Mouse (Mus musculus) cerebellum, postnatal 14 days (tissue): ENCODE data around the gene Zfp318.

ENCODE experiments used
- DNase-seq, 2 experiments: peaks; one replicate each; pipeline ENCODE4 v3.0.0; 2021; ENCODE audit warnings: mixed read lengths in 2 of 2

Gene Zfp318

DNA sequence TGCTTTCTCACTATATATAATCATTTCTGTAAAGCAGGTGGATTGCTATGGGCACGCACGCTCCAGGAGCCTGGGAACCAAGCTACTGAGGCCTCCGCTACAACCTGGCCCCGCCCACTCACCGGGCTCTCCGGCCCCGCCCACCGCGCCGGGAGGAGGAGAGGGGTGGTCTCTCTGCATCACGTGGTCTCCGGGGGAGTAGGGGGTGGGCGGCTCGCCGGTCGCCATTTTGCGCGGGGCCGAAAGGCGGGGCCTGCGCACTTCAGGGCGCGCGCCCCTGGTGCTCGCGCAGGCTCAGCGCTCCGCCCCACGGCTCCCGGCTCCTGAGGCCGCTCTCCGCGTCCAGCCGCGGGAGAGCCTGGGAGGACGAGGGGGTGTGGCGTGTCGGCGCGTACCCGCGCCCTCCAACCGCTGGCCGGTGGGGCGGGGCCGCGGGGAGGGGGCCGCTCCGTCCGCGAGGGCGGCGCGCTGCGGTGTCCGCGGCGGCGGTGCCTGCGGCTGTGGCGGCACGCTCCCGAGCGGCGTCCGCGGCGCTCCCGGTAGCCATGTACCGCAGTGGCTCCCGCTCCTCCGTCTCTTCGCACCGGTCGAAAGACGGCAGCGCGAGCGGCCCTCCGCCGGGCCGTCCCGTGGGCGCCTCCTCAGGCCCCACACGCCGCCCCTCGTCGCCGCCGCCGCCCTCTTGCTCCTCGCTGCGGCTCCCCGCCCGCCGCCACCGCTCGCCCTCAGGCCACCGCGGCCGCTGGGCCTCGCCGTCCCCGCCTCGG lies at the start of gene Zfp318:
Gene Zfp318, plus strand, starts transcription at position 438 of the 767 bp plus-strand sequence.
- peak; percentile 97 to 98 for DNase-seq

DNA sequence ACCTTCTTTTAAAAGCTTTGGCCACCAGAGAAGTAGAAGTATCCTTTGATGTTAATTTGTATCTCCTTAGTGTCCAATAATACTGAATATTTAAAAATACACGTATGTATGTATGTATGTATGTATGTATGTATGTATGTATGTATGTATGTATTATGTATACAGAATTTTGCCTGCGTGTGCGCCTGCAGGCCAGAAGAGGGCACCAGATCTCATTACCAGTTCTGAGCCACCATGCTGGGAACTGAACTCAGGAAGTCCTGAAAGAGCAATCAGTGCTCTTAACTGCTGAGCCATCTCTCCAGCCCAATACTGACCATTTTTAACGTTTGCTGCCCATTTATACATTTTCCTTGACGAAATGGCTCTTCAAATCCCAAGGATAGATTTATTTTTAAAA lies 47.1 kb upstream of the Zfp318 start:
- peak in 1 of 2 experiments; percentile 32 for DNase-seq

DNA sequence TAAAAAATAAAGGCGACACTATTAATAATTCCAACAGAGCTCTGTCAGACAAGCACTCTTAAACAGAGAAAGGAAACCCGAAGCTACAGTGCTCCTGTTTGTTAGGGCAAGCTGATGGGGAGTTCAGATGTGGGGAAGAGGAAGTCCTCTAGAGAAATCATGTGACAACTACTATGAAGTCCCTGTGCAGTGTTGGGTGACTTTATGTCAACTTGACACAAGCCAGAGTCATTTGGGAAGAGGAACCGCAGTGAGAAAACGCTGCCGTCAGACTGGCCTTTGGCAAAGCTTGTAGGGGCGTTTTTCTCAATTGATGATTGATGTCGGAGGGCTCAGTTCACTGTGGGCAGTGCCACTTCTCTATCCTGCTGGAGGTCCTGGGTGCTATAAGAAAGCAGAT lies 42.3 kb upstream of the Zfp318 start:
- no peak for DNase-seq

DNA sequence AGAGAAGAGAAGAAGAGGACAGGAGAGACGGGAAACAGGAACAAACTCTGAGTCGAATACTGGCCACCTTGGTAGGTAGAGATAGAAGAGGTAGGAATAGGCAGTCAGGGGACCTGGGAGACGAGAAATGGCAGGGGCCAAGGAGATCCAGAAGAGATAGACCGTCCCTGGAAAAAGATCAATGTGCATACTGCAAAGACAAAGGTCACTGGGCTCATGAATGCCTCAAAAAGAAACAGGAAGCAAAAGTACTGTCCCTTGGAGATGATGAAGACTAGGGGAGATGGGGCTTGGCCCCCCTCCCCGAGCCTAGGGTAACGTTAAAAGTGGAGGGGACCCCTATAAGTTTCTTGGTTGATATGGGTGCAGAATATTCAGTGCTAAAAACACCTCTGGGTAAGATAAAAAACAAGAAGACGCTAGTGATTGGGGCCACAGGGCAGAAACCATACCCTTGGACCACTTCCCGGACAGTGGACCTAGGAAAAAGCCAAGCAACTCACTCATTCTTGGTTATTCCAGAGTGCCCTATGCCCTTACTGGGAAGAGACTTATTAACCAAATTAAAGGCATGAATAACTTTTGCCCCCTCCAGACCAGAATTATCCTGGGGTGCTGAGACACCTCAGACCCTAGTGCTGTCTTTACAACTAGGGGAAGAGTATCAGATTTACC lies 32.4 kb upstream of the Zfp318 start:
- DNase-seq, result no peak

DNA sequence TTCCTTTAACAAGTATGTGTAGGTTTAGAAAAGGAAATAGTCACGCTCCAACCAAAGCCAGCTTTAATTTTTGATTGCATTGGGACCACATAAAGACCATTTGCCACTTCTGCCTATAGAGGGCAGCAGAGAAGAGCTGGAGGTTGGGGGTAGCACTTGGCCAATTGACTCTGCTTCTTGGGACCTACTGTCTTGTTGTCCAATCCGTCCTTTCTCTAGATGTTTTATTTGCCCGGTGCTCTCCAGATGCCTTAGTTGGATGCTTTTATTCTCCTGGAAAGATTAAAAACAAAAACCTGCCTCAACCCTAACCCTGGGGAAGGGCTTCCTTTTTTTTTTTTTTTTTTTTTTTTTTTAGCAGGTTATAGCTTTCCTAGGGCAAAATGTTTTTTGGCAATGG lies 11.7 kb upstream of the Zfp318 start:
- peak; percentile 35 to 45 for DNase-seq

DNA sequence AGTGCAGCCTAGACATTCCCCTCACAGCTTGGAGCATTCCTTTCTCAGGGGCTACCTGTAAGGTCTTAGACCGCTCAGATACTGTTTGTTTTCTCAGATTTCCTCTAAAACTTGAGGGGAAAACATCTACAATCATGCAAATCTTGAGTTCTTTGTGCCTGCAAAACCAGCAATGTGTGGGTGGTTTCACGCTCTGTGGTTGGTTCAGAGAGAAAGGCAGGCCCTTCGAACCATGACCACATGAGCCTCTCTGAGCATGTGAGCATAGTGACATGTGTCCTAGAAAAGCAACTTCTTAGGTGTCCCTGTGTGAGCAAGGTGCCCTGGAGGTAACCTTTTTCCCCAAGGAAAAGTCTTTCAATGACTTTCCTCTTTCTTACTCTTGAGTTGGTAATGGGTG lies 5.0 kb upstream of the Zfp318 start:
- DNase-seq, result no peak

DNA sequence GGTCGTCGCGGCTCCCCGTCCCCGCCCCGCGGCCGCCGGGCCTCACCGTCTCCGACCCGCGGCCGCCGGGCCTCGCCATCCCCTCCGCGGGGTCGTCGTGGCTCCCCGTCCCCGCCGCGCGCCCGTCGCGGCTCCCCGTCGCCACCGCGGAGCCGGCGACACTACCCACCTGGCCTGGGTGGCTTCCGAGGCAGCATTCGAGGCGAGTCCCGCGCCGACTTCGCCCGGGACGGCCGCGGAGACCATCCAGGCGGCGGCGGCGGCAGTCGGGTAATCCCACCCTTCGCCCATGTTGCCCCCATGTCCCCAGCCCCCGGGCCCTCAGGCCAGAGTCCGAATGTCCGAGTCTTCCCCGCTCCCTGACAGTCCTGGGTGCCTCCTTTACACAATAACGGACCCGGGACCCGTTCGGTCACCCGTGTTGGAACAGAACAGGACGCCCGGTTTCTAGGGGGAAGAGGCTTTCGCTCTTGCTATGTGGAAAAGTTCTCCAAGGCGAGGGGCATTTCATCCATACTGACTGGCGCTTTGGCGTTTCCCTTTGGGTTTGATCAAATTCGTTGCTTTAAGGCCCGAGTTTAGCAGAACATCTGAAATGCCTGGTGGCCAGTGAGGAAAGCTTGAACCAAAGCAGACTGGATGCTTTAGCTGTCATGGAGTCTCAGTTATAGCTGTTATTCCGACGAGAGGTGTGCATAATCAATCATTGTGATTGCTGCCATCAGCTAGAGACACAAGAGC lies 700 bp downstream of the Zfp318 start:
- DNase-seq, result peak; percentile 38 to 45

DNA sequence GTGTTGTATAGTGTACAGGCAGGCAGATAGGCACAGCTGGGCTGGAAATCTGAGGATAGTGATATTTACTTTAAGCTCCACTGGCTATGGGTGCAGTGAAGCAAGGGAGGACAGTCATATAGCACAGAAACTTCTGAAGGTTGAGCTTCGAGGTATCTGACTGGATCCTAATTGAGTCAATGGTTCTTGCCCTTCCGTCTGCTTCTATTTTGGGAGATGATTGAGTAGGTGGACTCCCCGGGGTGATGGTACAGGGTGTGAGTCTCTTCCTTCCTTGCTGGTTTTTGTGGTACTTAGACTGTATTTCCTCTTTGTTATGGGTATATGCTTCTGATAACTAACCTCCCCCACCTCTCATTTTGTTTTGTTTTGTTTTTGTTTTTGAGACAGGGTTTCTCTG lies 4.7 kb downstream of the Zfp318 start:
- DNase-seq, result no peak

DNA sequence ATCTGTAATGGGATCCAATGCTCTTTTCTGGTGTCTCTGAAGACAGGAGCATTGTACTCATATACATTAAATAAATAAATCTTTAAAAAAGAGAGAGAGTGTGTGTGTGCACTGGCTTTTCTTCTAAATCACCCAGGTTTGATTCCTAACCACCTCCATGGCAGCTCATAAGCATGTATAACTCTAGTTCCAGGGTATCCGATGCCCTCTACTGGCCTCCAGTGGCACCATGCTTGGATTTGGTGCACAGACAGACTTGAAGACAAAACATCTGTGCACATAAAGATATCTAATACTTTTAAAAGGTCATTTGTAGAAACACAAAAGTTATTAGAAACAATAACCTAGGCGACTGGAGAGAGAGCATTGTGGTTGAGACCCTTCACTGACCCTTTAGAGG lies 9.5 kb downstream of the Zfp318 start:
- peak; percentile 35 to 38 for DNase-seq

DNA sequence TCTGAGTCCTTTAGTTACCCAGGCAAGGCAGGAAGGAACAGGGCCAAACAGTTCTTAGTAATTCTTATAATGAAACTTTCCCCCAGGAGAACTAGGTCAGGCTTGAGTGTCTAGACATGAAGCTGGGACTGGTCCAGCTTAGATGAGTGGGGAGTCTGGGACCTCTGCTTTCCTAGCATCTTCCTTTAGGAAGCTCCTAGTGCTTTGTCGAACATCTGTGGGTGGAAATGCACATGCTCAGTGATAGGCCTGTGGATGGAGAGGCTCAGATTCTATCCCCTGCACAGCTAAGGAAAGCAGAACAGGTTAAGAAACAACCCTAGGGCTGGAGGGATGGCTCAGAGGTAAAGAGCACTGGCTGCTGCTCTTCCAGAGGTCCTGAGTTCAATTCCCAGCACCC lies 11.1 kb downstream of the Zfp318 start:
- no peak for DNase-seq

DNA sequence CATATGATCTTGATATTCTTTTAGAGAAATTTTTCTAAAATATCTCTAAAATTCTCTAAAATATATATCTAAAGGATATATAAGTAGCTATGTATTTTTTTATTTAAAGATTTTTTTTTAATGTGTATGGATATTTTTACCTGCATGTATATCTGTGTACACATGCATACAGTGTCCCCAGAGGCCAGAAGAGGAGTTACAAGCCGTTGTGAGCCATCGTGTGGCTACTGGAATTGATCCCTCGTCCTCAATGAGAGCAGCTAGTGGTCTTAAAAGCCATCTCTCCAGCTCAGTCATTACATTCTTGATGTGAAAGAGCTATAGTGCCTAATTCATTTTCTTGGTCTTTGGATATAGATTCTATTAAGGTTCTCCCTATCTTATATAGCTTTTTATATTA lies 24.9 kb downstream of the Zfp318 start:
- DNase-seq, result peak in 1 of 2 experiments; percentile 31

DNA sequence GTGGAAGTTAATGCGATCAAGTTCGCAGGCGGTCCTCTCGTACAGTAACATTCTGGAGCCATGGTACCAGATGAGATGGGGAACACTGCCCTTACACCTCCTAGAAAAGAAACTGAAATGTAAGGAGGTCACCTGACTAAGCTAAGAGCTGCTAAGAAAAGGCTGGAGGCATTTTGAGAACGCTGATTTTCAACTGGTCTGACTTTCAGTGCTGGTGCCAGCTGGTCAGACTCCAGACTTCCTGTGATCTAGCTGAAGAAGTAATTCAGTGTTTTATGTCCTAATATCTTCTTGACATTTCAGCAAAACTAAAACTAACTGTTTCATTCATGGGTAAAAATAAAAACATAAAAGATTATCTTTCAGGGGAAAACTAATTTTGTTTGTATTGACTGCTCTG lies 35.1 kb downstream of the Zfp318 start:
- DNase-seq, result peak; percentile 31 to 37

DNA sequence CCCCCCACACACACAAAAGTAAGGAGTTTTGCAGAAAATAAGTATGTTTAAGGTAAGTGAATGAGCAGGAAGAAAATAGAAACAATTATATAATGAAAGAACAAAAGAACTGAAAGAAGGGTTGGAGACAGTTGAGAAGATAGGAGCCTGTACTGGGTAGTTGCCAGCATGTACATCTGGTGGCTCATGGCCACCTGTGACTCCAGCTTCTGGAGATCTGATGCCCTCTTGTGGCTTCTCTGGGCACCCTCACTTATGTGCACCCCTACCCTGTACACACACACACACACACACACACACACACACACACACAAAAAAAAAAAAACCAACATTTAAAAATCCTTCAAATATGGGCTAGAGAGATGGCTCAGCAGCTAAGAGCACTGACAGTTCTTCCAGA lies 36.2 kb downstream of the Zfp318 start:
- DNase-seq, result no peak

DNA sequence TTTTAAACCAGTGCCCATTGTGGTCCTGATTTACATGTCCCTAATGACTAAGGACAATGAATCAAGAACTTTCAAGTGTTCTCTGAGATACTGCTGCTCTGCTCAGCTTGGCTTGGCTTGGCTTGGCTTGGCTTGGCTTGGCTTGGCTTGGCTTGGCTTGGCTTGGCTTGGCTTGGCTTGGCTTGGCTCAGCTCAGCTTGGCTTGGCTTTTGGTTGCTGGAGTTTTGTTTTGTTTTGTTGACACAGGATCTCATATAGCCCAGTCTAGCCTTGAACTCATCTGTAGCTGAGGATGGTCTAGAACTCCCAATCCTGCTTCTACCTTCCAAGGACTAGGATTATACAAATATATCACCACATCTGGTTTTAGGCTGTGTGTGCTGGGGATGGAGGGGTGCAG lies 43.0 kb downstream of the Zfp318 start:
- DNase-seq, result peak; percentile 51 to 60

DNA sequence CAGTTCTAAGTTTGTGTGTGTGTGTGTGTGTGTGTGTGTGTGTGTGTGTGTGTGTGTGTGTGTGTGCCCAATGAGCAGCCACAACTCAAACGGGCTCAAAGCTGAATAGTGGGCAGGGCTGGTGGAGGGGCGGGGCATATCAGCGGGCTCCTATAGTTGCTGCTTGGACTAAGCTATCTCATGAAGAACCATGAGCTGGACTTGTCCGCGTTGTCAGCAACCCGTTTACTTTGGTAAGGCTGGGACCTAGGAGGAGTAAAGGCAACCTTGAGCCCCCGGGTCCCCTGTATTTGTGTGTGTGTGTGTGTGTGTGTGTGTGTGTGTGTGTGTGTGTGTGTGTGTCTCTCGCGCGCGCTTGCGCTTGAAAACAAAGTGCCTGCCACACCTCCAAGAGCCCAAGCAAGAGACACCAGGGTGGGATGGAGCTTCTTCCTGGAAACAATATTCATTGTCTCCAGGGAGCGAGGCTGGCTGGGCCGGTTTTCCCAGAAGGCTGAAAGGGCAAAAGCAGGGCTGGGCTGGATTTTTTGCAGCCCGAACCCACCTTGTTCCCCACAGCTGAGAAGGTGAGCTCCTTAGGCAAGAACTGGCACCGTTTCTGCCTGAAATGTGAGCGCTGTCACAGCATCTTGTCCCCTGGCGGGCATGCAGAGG lies 45.4 kb downstream of the Zfp318 start, which contains the start of gene Crip3:
Gene Crip3, plus strand, starts transcription at position 166 of the 654 bp plus-strand sequence.
- DNase-seq, result no peak

DNA sequence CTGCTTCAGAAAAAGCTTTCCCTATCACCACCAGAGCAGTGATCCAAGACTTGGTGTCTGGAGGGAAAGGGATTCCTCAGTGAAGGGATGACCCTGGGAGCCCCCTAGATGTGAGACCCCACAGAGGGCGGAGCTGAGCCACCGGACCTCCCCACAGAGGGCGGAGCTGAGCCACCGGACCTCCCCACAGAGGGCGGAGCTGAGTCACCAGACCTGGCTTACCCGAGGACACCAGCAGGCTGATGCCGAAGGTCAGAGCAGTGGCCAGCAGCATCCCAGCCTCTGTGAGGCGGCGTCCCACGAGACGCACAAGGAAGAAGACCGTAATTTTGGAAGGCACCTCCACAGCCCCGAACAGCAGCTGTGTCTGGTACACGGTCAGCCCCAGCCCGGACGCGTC lies 50.1 kb downstream of the Zfp318 start:
- DNase-seq, result no peak

DNA sequence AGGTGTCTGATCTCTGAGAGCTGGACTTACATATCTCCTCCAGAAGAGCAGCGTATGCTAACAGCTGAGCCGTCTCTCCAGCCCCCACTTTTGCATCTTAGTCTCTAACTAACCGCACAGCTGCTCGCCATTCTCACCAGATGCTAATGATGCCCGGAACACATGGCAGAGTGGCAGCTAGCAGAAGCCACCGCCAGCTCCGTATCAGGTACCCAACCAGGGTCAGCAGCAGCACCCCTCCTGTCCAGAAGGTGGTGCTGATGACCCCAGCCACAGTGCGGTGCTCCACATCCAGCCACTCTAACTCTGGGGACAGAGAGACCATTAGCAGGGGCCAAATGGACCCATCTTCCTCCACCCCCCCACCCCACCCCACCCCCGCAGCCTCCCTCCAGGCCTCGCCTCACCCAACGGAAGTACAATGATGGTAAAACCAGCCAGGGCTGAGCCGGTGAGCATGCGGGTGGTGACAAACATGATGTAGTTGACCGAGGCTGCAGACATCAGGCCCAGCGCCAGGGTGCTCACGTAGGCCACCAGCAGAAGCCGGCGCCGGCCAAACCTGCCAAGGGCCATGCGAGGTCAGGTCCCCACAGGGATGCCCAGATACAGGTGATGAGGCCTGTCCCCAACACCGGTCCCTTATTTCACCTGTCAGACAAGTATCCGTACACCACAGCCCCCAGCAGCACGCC lies 53.3 kb downstream of the Zfp318 start:
- DNase-seq, result peak; percentile 73 to 74

DNA sequence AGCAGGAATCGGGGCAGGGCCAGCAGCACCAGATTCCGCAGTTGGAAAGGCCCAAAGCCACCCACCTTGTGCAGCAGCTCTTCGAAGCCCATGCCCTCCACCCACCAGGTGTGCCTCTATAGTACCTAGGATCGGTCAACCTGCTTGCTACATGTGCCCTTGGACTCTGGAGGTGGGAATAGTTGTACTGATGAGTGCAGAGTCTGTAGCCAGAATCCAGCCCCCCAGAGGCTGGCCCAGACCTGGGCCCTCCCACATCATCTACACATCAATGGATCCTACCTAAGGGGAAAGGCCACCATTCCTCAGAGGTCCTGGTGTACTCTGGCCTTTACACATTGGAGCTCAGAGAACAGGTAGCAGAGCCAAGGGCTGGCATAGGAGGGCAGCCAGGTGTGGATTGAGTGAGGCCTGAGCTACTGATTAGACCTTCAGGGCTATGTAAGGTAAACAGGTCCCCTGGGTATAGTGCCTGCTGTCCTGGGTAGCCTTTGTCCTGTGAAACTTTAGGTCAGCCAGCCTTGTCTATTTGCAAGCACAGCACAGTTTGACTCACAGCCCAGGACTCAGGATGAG lies 54.9 kb downstream of the Zfp318 start, which contains the start of gene Slc22a7:
Gene Slc22a7, minus strand, starts transcription at position 160 of the 576 bp plus-strand sequence.
- DNase-seq, result no peak

DNA sequence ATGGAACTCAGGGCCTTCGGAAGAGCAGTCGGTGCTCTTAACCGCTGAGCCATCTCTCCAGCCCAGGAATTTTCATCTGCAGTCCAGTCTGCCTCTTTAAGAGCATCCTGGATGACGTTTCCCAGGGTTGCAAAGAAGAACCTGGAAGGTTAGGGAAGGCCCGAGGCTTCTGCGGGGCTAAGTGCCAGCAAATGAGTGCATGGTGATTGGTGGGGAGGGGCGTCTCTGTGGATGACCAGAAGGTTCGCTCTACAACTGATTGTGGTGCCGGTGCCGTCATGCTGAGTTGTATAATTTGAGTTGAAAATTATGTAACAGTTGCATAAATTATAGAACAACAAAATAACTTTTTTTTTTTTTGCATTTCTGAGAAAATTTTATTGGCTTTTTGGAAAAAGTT lies 55.6 kb downstream of the Zfp318 start:
- no peak for DNase-seq

DNA sequence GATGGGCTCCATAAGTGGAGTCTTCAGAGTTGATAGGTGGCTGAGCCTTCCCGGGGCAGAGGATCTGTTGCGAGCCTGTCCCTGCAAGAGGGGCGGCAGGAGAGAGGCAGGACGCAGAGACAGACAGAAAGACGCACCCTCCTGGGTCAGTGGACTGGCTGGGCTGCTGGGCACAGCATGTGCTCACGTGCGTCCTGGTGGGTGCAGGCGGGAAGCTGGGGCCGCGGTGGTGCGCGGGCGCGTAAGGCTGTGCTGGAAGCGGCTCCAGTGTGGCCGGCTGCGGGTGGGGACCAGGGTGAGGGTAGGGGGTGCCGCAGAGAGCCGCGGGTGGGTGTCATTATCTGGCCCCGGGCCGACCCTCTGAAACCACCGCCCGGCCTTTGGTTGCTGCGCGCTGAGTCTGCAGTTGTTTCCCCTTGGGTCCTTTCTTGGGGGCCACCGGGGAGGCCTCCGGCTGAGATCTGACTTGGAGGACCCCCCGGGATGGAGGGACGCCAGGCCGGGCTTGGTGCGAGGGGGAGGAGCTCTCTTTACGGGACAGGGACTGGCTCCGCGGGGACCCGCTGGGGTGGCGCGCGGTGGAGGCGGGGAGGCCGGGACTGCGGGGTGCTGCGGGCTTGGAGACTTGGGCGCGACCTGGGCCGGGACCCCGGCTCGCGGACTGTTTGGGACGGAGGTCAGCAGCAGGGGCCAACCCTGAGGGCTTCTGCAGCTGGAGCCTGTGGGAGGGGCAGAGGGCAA lies 61.5 kb downstream of the Zfp318 start:
- no peak for DNase-seq

DNA sequence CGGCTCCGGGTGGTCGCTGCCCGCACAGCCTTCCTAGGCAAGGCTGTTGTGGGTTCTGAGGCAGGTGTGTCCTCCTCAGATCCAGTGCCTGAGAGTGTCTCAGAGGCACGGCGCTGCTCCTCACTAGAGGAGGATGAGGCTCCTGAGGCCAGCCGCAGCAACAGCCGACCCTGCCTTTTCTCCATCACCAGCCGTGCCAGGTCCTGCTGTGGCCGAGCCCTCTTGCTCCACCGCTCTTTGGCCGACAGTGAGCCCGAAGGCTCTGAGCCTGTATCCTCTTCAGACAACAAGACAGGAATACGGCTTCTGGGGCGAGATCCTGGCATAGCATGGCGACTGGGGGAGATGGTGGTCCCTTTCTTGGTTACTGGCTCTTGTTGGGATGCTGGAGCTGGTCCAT lies 62.7 kb downstream of the Zfp318 start:
- no peak for DNase-seq
